Mouse (Mus musculus) hindbrain, postnatal 0 days (tissue): ENCODE results near the gene Hsd17b11. TPM values are rescaled to one million over a fixed set of nuclear protein-coding genes. Genes with fewer than 3 reads are reported as not detected.

ENCODE experiments used
- ATAC-seq: fragments of 200-750 bp; cut with Nextera tagmentation; 2 replicates; pipeline ENCODE4 v1.8.0; 2017; ENCODE audit warnings: mild to moderate bottlenecking, moderate TSS enrichment, moderate library complexity
- DNase-seq: peaks from one replicate; pipeline ENCODE4 v3.0.0-alpha.2; 2015; ENCODE audit warnings: low spot score
- H3K27ac ChIP-seq: fragments of 300-500 bp; sonication (generic); 2 replicates; pipeline ENCODE4 v1.5.1; 2014; ENCODE audit warnings: mild to moderate bottlenecking
- H3K27me3 ChIP-seq: fragments of 300-500 bp; sonication (generic); 2 replicates; pipeline ENCODE4 v1.6.1; 2014; ENCODE audit warnings: low read length, mixed read lengths; ENCODE audit not compliant: insufficient read depth
- H3K36me3 ChIP-seq: fragments of 300-500 bp; sonication (generic); 2 replicates; pipeline ENCODE4 v1.6.1; 2014; ENCODE audit warnings: low read length, mixed read lengths; ENCODE audit not compliant: insufficient read depth
- H3K4me1 ChIP-seq: fragments of 300-500 bp; sonication (generic); 2 replicates; pipeline ENCODE4 v1.6.1; 2014; ENCODE audit warnings: antibody characterized with exemption, low read length, mixed read lengths; ENCODE audit not compliant: insufficient read depth
- H3K4me2 ChIP-seq: fragments of 300-500 bp; sonication (generic); 2 replicates; pipeline ENCODE4 v1.6.1; 2014; ENCODE audit warnings: low read depth, mild to moderate bottlenecking, low read length, moderate library complexity, mixed read lengths
- H3K4me3 ChIP-seq: fragments of 300-500 bp; sonication (generic); 2 replicates; pipeline ENCODE4 v1.5.1; 2014; ENCODE audit warnings: low read length
- H3K9ac ChIP-seq: fragments of 300-500 bp; sonication (generic); replicated peaks from 2 replicates; pipeline ENCODE4 v1.6.1; 2014; ENCODE audit warnings: mild to moderate bottlenecking, low read length, moderate library complexity, mixed read lengths
- H3K9me3 ChIP-seq: fragments of 300-500 bp; sonication (generic); 2 replicates; pipeline ENCODE4 v1.6.1; 2016; ENCODE audit warnings: low read length, mixed read lengths
- CTCF ChIP-seq: IDR thresholded peaks from 2 replicates; pipeline ENCODE4 v1.5.1; 2016; ENCODE audit warnings: antibody characterized with exemption, control low read depth, low read depth
- WGBS: fragments of 180-500 bp; shearing (Covaris S2); extraction: QIAGEN DNeasy Blood & Tissue Kit; methylation state at CpG from one replicate; pipeline ENCODE4 v1.1.7; 2014; 5-methylcytosine and 5-hydroxymethylcytosine counted together
- polyA plus RNA-seq: library from polyadenylated mRNA; unstranded; fragments of >200 nt; fragmentation: Nextera tagmentation; extraction: Ambion mirVana; gene quantifications from 2 replicates; pipeline ENCODE4 v1.2.1, GENCODE M21; 2015
- total RNA-seq: library from RNA; depleted of rRNA; stranded (reverse); fragments of >200 nt; gene quantifications from 2 replicates; pipeline ENCODE4 v1.2.3, GENCODE M21; 2014

Hsd17b11 gene
- total and polyA plus RNA-seq, 2 experiments from 2014 or later, result 4.5 to 15.2 TPM

- Histone ChIP-seq H3K4me1 (no peaks in the 10 kb centered on the region), H3K27ac (0 out of 2 replicates have a peak overlapping the region, but pooled peaks have one; percentile 32), H3K4me2 (no peak overlapping the region), H3K9ac (no peak overlapping the region), H3K36me3 (peaks cover 8% of the 10 kb centered on the region; the same call in 1 of the 2 replicates), H3K4me3 (no peak overlapping the region), H3K27me3 (no peaks in the 10 kb centered on the region), H3K9me3 (no peaks in the 10 kb centered on the region)
- 82% methylated on average over 9 of the region's 9 CpGs for WGBS
- no peak for TF ChIP-seq CTCF
- ATAC-seq (no peak), DNase-seq (no peak)
Measured at GRCm38 (mm10) chr5:104059628-104060027, 37.9 kb upstream of the Hsd17b11 start.

- H3K27ac ChIP-seq, result no peak overlapping the region
Measured at GRCm38 (mm10) chr5:104058021-104058420, 36.3 kb upstream of the Hsd17b11 start.

GRCm38 (mm10) chr5:104056295-104056694 lies 34.6 kb upstream of the Hsd17b11 start:
- TF ChIP-seq CTCF, result no peak
- 82% methylated on average over 7 of the region's 7 CpGs for WGBS
- no peak overlapping the region for H3K9ac ChIP-seq
- no peak overlapping the region for H3K27ac ChIP-seq
- no peak overlapping the region for H3K4me2 ChIP-seq
- no peak for ATAC-seq
- no peaks in the 10 kb centered on the region for H3K4me1 ChIP-seq
- H3K27me3 ChIP-seq, result no peaks in the 10 kb centered on the region
- H3K9me3 ChIP-seq, result no peaks in the 10 kb centered on the region
- DNase-seq, result no peak
- no peak overlapping the region for H3K4me3 ChIP-seq
- peaks cover 12% of the 10 kb centered on the region; the same call in 1 of the 2 replicates for H3K36me3 ChIP-seq

More at GRCm38 (mm10) chr5:104058021-104058420, 36.3 kb upstream of the Hsd17b11 start:
- H3K27me3 ChIP-seq, result no peaks in the 10 kb centered on the region
- no peak overlapping the region for H3K4me2 ChIP-seq
- no peak overlapping the region for H3K4me3 ChIP-seq
- DNase-seq (no peak), ATAC-seq (no peak)
- WGBS, result 63% methylated on average over 15 of the region's 15 CpGs
- no peaks in the 10 kb centered on the region for H3K9me3 ChIP-seq
- H3K36me3 ChIP-seq, result peaks cover 11% of the 10 kb centered on the region; the same call in 1 of the 2 replicates
- peak; percentile 66 for TF ChIP-seq CTCF
- no peaks in the 10 kb centered on the region for H3K4me1 ChIP-seq
- H3K9ac ChIP-seq, result no peak overlapping the region

GRCm38 (mm10) chr5:104055816-104056215 lies 34.1 kb upstream of the Hsd17b11 start:
- H3K36me3 ChIP-seq, result peaks cover 12% of the 10 kb centered on the region; the same call in 1 of the 2 replicates
- no peak overlapping the region for H3K4me3 ChIP-seq
- no peak for TF ChIP-seq CTCF
- WGBS, result 93% methylated on average over 4 of the region's 4 CpGs
- H3K9ac ChIP-seq, result no peak overlapping the region
- H3K27me3 ChIP-seq, result no peaks in the 10 kb centered on the region
- no peaks in the 10 kb centered on the region for H3K4me1 ChIP-seq
- H3K9me3 ChIP-seq, result no peaks in the 10 kb centered on the region
- no peak overlapping the region for H3K4me2 ChIP-seq
- H3K27ac ChIP-seq, result no peak overlapping the region
- no peak for ATAC-seq
- no peak for DNase-seq

- H3K27me3 ChIP-seq, result no peaks in the 10 kb centered on the region
- 98% methylated on average over 4 of the region's 4 CpGs for WGBS
- H3K9me3 ChIP-seq, result no peaks in the 10 kb centered on the region
- no peak for TF ChIP-seq CTCF
- H3K9ac ChIP-seq, result no peak overlapping the region
- H3K36me3 ChIP-seq, result peaks cover 12% of the 10 kb centered on the region; the same call in 1 of the 2 replicates
- DNase-seq, result no peak
- no peak overlapping the region for H3K4me3 ChIP-seq
- H3K4me1 ChIP-seq, result no peaks in the 10 kb centered on the region
- no peak overlapping the region for H3K4me2 ChIP-seq
- ATAC-seq, result no peak
- H3K27ac ChIP-seq, result no peak overlapping the region
Measured at GRCm38 (mm10) chr5:104054938-104055337, 33.2 kb upstream of the Hsd17b11 start.

GRCm38 (mm10) chr5:104052956-104053355 lies 31.2 kb upstream of the Hsd17b11 start:
- ATAC-seq, result 0 out of 2 replicates have a peak, but pooled peaks have one; percentile 40
- peak; percentile 50 for TF ChIP-seq CTCF
- no peak for DNase-seq
- Histone ChIP-seq H3K4me2 (no peak overlapping the region), H3K36me3 (peaks cover 12% of the 10 kb centered on the region; the same call in 1 of the 2 replicates), H3K9me3 (no peaks in the 10 kb centered on the region), H3K4me1 (no peaks in the 10 kb centered on the region), H3K27me3 (no peaks in the 10 kb centered on the region), H3K4me3 (no peak overlapping the region), H3K27ac (no peak overlapping the region), H3K9ac (no peak overlapping the region)
- 55% methylated on average over 8 of the region's 8 CpGs for WGBS

GRCm38 (mm10) chr5:104048139-104048538 lies 26.4 kb upstream of the Hsd17b11 start:
- Histone ChIP-seq H3K4me1 (0 out of 2 replicates have a peak, but pooled peaks cover 5% of the 10 kb centered on the region), H3K9ac (peak overlapping the region; percentile 81; the same call in 1 of the 2 replicates), H3K27me3 (no peaks in the 10 kb centered on the region), H3K4me2 (peak overlapping the region; percentile 76), H3K36me3 (peaks cover 9% of the 10 kb centered on the region; the same call in 1 of the 2 replicates), H3K9me3 (no peaks in the 10 kb centered on the region), H3K4me3 (peak overlapping the region; percentile 90), H3K27ac (no peak overlapping the region)
- peak; percentile 28 for DNase-seq
- ATAC-seq, result no peak
- TF ChIP-seq CTCF, result peak; percentile 26
- whole genome bisulfite sequencing, result 48% methylated on average over 4 of the region's 4 CpGs
